Mouse (Mus musculus): Measurements from ENCODE around the gene Slc25a27. TPM values are rescaled to one million over a fixed set of nuclear protein-coding genes. Genes with fewer than 3 reads are reported as not detected.

The Slc25a27 gene
- polyA plus RNA-seq, 1 experiment, result not detected

- Histone ChIP-seq H3K36me3 (replicated peaks; ENCODE audit: low read length) (no peaks in the 10 kb centered on the region), H3K4me1 (no peaks in the 10 kb centered on the region), H3K4me3 (replicated peaks) (no peak overlapping the region), H3K9me3 (peaks cover 11% of the 10 kb centered on the region), H3K27me3 (replicated peaks) (no peaks in the 10 kb centered on the region)
- no peak for TF ChIP-seq GATA1 (IDR thresholded peaks at IDR 0.05; ENCODE audit: borderline replicate concordance, low read length)
- TF ChIP-seq FLI1 (IDR thresholded peaks at IDR 0.05; ENCODE audit: low read length), result no peak
These were observed 22.6 kb upstream of the Slc25a27 start for GRCm38 (mm10) chr17:43689591-43689990.

- Histone ChIP-seq H3K27me3 (replicated peaks) (no peaks in the 10 kb centered on the region), H3K4me1 (no peaks in the 10 kb centered on the region), H3K36me3 (replicated peaks; ENCODE audit: low read length) (no peaks in the 10 kb centered on the region), H3K9me3 (peaks cover 2% of the 10 kb centered on the region; the same call in 1 of the 2 replicates), H3K4me3 (replicated peaks) (no peak overlapping the region)
- TF ChIP-seq GATA1 (IDR thresholded peaks at IDR 0.05; ENCODE audit: borderline replicate concordance, low read length), result no peak
- no peak for TF ChIP-seq FLI1 (IDR thresholded peaks at IDR 0.05; ENCODE audit: low read length)
These were observed 17.6 kb upstream of the Slc25a27 start for GRCm38 (mm10) chr17:43684638-43685037.

- H3K4me1 ChIP-seq, result no peaks in the 10 kb centered on the region
- TF ChIP-seq GATA1 (IDR thresholded peaks at IDR 0.05; ENCODE audit: borderline replicate concordance, low read length), result no peak
- no peak for TF ChIP-seq FLI1 (IDR thresholded peaks at IDR 0.05; ENCODE audit: low read length)
- no peaks in the 10 kb centered on the region for H3K36me3 ChIP-seq (replicated peaks; ENCODE audit: low read length)
- H3K9me3 ChIP-seq, result no peaks in the 10 kb centered on the region
- no peak overlapping the region for H3K4me3 ChIP-seq (replicated peaks)
- no peaks in the 10 kb centered on the region for H3K27me3 ChIP-seq (replicated peaks)
These were observed 17.1 kb upstream of the Slc25a27 start for GRCm38 (mm10) chr17:43684086-43684485.

GRCm38 (mm10) chr17:43677317-43677716, 10.3 kb upstream of the Slc25a27 start:
- H3K4me3 ChIP-seq (replicated peaks), result no peak overlapping the region
- no peaks in the 10 kb centered on the region for H3K27me3 ChIP-seq (replicated peaks)
- H3K36me3 ChIP-seq (replicated peaks; ENCODE audit: low read length), result no peaks in the 10 kb centered on the region
- no peaks in the 10 kb centered on the region for H3K4me1 ChIP-seq
- H3K9me3 ChIP-seq, result no peaks in the 10 kb centered on the region
- TF ChIP-seq FLI1 (IDR thresholded peaks at IDR 0.05; ENCODE audit: low read length), result no peak
- no peak for TF ChIP-seq GATA1 (IDR thresholded peaks at IDR 0.05; ENCODE audit: borderline replicate concordance, low read length)

- H3K4me1 ChIP-seq, result no peaks in the 10 kb centered on the region
- no peak overlapping the region for H3K4me3 ChIP-seq (replicated peaks)
- no peaks in the 10 kb centered on the region for H3K36me3 ChIP-seq (replicated peaks; ENCODE audit: low read length)
- no peaks in the 10 kb centered on the region for H3K9me3 ChIP-seq
- TF ChIP-seq FLI1 (IDR thresholded peaks at IDR 0.05; ENCODE audit: low read length) (no peak), GATA1 (IDR thresholded peaks at IDR 0.05; ENCODE audit: borderline replicate concordance, low read length) (no peak)
- H3K27me3 ChIP-seq (replicated peaks), result no peaks in the 10 kb centered on the region
These were observed 9.2 kb upstream of the Slc25a27 start for GRCm38 (mm10) chr17:43676241-43676640.

- no peaks in the 10 kb centered on the region for H3K36me3 ChIP-seq (replicated peaks; ENCODE audit: low read length)
- TF ChIP-seq GATA1 (IDR thresholded peaks at IDR 0.05; ENCODE audit: borderline replicate concordance, low read length) (no peak), FLI1 (IDR thresholded peaks at IDR 0.05; ENCODE audit: low read length) (no peak)
- no peaks in the 10 kb centered on the region for H3K27me3 ChIP-seq (replicated peaks)
- no peaks in the 10 kb centered on the region for H3K4me1 ChIP-seq
- no peaks in the 10 kb centered on the region for H3K9me3 ChIP-seq
- no peak overlapping the region for H3K4me3 ChIP-seq (replicated peaks)
These were observed 8.2 kb upstream of the Slc25a27 start for GRCm38 (mm10) chr17:43675228-43675627.

GRCm38 (mm10) chr17:43671907-43672306, 4.9 kb upstream of the Slc25a27 start:
- H3K4me3 ChIP-seq (replicated peaks), result no peak overlapping the region
- H3K9me3 ChIP-seq, result no peaks in the 10 kb centered on the region
- TF ChIP-seq FLI1 (IDR thresholded peaks at IDR 0.05; ENCODE audit: low read length), result no peak
- no peak for TF ChIP-seq GATA1 (IDR thresholded peaks at IDR 0.05; ENCODE audit: borderline replicate concordance, low read length)
- peaks cover 7% of the 10 kb centered on the region for H3K4me1 ChIP-seq
- no peaks in the 10 kb centered on the region for H3K36me3 ChIP-seq (replicated peaks; ENCODE audit: low read length)
- H3K27me3 ChIP-seq (replicated peaks), result peaks cover under 1% of the 10 kb centered on the region

- no peaks in the 10 kb centered on the region for H3K36me3 ChIP-seq (replicated peaks; ENCODE audit: low read length)
- peaks cover 13% of the 10 kb centered on the region for H3K4me1 ChIP-seq
- no peak for TF ChIP-seq GATA1 (IDR thresholded peaks at IDR 0.05; ENCODE audit: borderline replicate concordance, low read length)
- no peak for TF ChIP-seq FLI1 (IDR thresholded peaks at IDR 0.05; ENCODE audit: low read length)
- H3K27me3 ChIP-seq (replicated peaks), result peaks cover 7% of the 10 kb centered on the region
- no peak overlapping the region for H3K4me3 ChIP-seq (replicated peaks)
- no peaks in the 10 kb centered on the region for H3K9me3 ChIP-seq
These were observed 2.2 kb upstream of the Slc25a27 start for GRCm38 (mm10) chr17:43669145-43669695.

- Histone ChIP-seq H3K9me3 (no peaks in the 10 kb centered on the region), H3K4me3 (replicated peaks) (peak within 1 kb of the TSS; percentile 91), H3K36me3 (replicated peaks; ENCODE audit: low read length) (no peaks in the 10 kb centered on the region), H3K27me3 (replicated peaks) (peaks cover 7% of the 10 kb centered on the region), H3K4me1 (peaks cover 13% of the 10 kb centered on the region)
- TF ChIP-seq FLI1 (IDR thresholded peaks at IDR 0.05; ENCODE audit: low read length), result no peak
- no peak for TF ChIP-seq GATA1 (IDR thresholded peaks at IDR 0.05; ENCODE audit: borderline replicate concordance, low read length)
These were observed 353 bp upstream of the Slc25a27 start, which contains the start of gene Cyp39a1 for GRCm38 (mm10) chr17:43667290-43667843. Gene Cyp39a1 (plus strand): TSS chr17:43667425.

- H3K36me3 ChIP-seq (replicated peaks; ENCODE audit: low read length), result no peaks in the 10 kb centered on the region
- H3K4me1 ChIP-seq, result no peaks in the 10 kb centered on the region; the same call in 1 of the 2 replicates
- TF ChIP-seq GATA1 (IDR thresholded peaks at IDR 0.05; ENCODE audit: borderline replicate concordance, low read length) (no peak), FLI1 (IDR thresholded peaks at IDR 0.05; ENCODE audit: low read length) (no peak)
- H3K4me3 ChIP-seq (replicated peaks), result no peak overlapping the region
- no peaks in the 10 kb centered on the region for H3K9me3 ChIP-seq
- H3K27me3 ChIP-seq (replicated peaks), result no peaks in the 10 kb centered on the region
These were observed 15.5 kb downstream of the Slc25a27 start for GRCm38 (mm10) chr17:43651314-43652046.
